Mouse (Mus musculus) layer of hippocampus, adult 8-10 months (tissue): Measurements from ENCODE around the gene Sdk2. TPM values are rescaled to one million over a fixed set of nuclear protein-coding genes. Genes with fewer than 3 reads are reported as not detected.

Source experiments
- DNase-seq, 2 experiments: peaks; one replicate each; pipeline ENCODE4 v3.0.0; 2022; ENCODE audit warnings: low spot score in 2 of 2
- total RNA-seq, 4 experiments: library from RNA; stranded (reverse); gene quantifications; 2 replicates each; pipeline ENCODE4 v1.2.4; 2022

Gene Sdk2
- total RNA-seq, result 10 to 100 TPM; 16.1 to 22.7 (median 21.2) TPM

DNA sequence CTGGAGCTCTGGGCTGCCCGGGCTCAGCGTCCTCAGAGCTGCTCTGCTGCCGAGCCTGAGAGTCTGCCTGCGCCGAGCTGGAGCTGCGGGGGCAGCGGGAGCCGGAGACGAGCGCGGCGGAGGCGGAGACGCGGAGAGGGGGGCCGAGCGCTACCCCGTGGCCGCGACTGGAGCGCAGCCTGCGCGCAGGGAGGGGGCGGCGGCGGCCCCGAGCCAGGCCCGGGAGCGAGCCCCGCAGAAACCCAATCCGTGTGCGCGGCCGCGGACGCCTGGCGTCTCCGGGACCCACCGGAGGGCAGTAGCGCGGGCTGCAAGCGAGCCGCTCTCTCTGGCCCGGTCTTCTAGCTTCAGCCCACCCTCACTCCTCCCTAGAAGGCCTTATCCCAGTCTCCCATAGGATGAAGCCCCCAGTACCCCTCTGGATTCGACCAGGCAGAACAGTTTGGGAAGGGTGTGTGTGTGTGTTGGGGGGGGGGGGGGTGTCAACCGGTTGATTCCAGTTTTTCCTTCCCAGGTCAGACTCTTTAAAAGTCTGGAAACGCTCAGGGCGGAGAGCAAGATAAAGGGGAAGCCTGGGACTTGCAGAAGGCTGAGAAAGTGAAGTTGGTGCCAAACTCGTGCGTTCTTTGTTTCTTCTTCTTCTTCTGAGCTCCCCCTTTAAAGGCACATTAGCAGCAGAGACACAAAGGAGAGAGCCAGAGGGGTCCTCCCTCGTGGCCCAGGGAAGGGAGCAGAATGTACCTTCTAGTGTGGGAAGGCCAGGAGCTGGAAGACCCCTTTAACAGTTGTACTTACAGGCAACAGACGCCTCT is at the start of gene Sdk2:
Gene Sdk2 (minus strand): TSS at position 96 of the 812 bp plus-strand sequence.
- DNase-seq, result peak; percentile 60 to 74

DNA sequence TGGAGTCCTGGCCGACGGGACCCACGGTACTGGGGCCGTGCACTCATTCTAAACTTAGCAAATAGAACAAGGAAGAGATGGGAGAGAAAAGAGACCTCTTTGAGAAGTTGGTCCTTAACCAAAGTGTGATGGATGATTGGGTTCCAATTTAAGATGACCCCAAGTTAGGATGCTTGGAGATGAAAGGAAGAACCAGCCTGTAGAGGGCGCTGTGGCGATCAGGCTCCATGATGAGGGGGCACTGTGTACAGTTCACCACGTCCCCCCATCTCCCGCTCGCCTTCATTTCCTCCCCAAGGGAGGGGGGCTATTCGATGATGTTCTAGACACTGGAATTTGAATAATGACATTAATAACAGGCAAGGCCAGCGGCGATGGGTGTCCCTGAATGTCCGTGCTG is 48.2 kb upstream of the Sdk2 start:
- DNase-seq, result no peak

DNA sequence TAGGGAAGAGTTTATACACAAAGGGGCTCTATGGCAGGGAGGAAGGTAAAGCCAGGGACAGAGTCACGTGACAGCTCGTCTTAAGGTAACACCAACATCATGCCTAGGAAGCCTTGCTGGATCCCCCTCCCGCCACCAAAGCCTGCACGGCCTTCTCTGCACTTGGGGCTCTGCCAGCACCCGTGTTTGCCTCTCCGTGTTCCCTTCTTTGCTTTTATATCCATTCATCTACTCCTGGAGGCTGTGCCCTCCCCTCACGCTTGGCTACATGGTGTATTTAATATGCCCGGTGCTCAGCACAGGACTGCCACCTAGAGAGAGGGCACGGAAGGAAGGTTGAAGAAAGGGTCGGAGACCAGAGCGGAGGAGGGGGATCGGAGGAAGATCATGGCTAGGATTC is 47.8 kb upstream of the Sdk2 start:
- no peak for DNase-seq

DNA sequence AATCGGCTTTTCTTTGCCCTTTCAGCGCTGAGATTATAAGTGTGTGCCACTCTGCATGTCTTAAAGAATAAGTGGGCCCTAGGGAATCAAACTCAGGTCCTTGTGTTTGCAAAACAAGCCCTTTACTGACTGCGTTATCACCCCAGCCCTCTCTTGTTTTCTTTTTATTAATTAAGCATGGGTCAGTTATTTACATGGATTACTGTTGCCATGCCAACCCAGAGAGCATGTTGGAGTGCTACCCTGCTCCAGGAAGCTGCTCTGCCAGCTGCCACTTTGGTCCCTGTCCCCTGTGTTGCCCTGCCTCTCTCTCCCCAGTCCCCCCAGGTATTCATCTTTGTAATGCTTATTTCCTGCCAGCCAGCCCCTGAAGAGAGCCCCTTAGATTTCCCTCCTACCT is 44.0 kb upstream of the Sdk2 start:
- DNase-seq, result no peak

DNA sequence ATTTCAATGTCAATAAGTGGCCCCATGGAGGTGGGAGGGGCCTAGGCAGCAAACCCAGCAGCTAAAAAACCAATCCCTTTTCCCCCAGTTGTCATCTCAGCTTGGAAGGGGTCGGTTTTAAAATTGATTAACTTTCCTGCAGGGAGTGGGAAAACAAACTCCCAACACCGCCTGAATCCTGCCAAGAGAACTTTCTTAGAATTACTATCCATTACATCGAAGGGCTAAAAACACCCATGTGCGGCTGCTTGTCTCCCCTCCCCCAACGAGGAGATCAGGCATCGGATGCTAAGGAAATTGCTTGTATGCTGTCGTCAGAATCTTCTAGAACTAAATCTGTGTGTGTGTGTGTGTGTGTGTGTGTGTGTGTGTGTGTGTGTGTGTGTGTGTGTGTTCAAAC is 26.8 kb upstream of the Sdk2 start:
- DNase-seq, result no peak

DNA sequence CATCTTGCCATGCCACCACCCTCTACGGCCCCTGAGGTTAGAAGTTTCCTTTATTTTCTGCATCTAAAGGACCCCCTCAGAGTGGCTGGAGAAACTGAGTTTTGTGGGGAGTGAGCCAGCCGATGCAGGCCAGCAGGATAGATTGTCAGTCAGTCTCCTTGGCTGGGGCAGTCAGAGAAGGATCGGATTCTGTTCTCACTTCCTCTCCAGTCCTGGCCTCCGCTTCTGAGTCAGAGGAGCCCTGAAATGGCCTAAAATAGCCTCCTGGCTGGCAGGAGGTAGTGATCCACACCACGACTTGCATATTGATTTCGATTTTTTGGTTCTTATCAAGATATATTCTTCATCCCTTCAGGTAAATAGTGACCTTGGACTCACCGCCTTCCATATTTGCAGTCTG is 26.3 kb upstream of the Sdk2 start:
- no peak for DNase-seq

DNA sequence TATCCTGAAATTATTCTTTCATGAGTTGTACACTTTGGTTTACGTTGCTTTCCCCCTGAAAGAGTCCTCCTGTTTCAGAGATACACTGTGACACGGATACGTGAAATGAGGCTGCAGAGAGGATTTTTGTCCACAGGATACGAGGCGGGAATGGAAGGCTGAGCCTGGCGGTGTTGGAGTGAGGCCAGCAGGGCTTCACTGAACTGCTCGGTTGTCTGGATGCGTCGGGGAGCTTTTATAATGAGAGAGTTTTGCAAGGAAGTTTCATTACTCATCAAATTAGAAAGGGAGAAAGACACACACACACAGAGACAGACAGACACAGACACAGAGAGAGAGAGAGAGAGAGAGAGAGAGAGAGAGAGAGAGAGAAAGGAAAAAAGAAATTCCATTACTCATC is 13.8 kb upstream of the Sdk2 start:
- no peak for DNase-seq

DNA sequence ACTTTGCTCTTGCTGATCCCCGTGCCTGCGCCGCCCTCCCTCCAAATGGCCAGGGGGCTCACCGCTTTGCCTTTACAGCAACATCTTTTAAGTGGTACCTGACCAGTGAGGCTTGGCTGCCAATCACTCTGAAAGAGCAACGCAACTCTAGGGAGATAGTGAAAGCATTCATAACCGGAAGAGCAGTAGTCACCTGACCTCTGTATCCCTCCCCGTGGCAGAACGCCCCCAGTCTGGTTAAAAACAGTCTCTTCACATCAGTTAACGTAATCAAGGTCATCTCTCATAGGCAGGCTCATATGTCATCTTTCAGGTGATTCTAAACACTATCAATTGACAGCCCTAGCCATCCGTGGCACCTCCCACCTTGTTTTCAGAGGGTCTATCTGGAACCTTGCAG is 5.8 kb upstream of the Sdk2 start:
- no peak for DNase-seq

DNA sequence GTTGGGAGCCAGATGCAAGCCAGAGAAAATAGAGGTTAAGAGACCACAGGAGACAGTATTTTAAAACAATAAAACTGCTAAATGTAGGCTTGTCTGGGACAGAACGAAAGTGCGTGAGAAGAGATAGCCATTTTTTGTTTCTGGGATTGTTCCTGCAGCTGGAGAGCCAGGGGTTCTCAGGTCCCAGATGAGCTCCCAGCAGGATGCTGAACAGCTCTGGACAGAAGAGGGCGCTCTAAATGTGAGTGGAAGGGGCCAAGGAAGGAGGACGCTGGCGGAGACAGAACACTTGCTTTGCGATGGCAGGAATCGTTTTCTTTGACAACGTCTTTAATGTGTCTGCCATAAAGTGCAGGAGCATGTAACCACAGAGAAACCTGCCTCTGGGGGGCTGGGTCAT is 5.2 kb upstream of the Sdk2 start:
- no peak for DNase-seq

DNA sequence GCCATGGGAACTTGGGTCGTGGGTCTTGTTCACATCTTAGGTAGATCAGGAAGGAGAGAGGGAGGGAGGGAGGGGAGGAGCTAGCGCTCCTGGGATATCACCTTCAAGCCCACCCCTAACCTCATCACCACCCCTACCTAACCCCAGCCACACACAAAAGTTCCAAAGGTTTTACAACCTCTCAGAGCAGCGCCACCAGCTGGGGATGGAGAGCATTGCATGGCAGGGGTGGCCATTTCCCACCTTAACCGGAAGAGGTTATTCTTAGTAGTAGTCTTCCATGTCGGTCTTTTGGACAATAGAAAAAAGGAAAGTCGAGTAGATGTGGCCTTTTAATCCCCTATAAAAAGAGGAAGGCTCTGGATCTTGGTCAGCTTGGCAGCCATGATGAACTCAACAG is 4.0 kb upstream of the Sdk2 start:
- DNase-seq, result no peak

DNA sequence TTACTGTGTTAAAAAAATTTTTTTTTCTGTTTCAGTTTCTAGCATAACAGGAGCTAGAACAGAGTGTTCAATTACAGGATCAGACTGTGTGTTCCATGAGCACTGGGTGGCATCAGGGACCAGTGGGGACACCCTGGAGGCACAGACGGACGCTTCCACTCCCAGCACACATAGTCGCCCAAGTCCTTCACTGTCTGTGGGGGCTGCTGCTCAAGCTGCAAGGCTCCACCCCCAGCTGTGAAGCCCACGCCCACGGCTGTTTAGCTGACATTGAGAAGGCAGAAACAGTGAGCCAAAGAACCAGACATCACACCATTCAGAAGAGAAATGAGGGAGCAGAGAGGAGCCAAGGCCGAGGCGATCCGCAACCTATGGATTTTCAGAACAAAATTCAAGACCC is 3.3 kb upstream of the Sdk2 start:
- no peak for DNase-seq

DNA sequence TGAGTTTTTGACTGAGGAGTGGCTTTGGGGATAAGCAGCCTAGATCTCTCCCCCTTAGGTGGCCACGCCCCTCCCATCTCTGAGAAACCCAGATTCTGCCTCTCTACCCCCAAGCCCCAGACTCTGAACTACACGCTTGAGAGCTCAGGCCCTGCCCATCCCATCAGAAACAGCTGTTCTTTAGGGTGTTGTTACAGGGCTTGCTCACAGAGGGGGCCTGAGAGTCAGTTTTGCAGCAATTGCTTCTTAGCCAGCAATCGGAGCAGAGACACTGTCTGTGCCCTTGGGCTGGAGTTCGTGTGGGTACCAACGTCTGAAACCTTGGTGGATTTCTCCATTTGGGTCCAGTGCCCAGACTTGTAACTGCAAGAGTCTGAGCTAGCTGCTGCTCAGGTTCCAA is 1.5 kb upstream of the Sdk2 start:
- DNase-seq, result peak in 1 of 2 experiments; percentile 38

DNA sequence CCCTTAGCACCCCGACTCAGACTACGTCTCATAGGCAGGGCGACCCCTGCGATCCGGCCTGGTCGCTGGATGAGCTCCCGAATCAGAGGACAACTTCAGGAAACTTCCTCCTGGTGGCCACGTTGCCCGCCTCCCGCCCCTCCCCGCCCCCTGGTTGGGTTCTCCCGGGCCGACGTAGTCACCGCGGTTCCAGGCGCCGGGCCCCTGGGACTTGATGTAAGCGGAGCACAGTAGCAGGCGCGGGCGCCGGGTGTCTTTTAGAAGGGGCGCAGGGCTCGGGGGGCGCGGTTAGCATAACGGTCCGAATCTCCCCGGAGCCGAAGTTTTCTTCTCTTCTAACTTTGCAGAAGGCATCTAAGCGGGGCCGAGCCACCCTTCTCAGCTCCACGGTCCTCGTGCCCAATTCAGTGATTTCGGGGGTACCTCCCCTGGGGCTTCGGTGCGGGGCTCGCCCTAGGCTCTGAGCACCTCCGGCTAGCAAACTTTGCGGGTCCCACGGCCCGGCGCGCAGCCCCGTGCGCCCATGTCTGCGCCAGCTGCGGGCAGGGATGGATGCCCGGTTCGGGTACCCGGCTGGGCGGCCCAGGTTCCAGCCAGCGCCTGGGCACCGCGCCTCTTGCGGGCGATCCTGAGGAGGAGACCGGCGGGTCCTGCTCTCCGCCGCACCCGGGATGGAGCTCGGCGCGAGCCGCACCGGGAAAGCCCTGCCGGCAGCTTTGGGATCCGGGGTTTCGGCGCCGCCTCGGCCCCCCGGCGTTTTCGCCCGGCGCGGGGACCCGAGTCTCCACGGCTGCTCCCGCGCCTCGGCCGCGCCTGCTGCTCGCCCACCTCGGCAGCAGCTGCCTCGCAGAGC is 522 bp downstream of the Sdk2 start:
- no peak for DNase-seq

DNA sequence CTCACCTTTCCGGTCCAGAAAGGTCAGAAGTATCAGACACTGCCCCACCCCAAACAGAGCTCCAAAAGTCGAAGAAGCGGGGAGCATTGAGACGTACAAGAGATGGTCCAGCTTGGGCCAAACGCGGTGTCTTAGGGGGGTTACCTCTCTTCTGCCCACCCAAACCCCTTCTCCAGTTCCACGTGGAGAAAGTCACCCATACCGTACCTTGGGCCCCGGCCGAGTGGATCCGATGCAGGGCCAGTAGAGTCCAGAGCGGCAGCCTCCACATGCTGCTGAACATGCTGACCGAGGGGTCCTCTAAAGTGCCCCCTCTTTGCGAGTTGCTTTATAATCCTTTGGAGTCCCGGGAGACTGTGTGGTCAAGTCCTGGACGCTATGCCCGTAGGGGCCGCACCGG is 1.2 kb downstream of the Sdk2 start:
- no peak for DNase-seq

DNA sequence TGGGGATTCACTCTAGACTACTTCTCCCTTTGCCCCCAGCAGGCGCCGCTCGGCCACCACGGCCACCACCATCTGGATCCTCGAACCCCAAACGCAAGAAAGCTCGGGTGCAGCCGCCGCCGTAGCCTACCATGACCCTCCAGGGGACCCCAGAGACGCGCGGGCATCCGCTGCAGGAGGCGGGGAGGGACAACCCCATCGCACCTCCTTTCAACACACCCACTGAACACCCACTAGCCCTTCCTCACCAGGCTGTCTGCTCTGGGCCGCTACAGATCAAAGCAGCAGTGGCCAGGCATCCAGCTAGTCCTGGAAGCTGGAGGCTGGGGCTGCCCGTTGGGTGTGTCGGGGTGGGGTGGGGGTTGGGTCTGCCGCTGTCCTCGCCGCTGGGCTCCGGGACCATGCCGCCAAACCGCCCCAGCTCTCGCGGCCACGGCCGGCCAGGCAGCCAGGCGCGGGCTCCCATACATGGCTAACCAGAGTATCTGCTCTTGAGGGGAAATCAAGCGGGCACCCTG is 1.9 kb downstream of the Sdk2 start:
- no peak for DNase-seq

DNA sequence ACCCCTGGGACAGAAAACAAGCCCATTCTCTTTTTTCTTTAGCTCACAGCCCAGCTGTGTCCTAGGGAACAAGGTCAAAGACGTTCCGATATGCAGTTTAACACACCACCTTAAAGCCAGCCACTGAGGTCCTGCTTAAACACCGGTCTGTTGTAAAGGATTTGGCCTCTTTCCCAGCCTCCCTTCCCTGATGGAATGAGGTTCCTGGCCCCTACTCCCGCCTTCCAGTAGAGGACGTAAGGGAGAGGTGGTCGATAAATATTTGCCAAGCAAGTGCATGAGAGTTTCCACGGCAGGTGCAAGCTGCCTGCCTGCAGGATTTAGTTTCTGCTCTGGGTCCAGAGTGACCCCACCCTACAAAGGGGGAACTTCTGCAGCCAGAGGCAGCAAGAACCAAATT is 4.9 kb downstream of the Sdk2 start:
- DNase-seq, result no peak

DNA sequence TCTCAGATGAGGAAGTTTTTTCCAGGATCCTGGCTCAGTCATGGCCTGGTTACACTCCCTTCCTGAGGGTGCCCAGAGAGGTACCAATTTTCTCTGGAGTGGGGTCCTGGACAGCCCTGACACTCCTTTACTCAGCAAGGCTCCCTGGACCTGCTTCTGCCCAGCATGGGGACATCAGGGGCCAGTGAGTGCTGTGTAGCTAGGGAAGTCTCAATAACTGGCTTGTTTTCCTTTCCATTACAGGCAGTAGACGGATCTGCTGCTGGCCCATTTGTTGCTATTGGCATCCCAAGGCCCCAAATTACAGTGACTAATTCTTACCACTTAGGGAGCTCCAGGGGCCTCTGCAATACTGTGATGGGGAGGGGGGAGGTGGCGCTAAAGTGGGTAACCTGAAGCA is 5.6 kb downstream of the Sdk2 start:
- DNase-seq, result no peak

DNA sequence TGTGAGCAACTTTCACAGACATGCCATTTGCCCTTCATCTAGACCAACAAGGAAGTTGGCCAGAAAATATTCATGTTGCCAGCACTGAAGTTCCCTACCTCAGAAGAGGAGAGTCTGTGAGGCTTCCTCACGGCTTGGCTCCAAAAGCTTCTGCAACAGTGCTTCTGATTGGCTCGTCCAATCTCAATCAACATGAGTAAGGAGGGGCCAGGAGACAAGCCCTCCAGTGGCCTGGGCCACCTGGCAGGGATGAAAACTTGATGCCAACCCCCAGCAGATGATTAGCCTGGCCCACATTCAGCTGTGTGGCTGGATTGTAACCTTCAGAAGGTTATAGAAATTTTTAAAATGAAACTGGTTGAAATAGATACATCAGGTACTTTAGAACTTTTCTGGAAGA is 10.5 kb downstream of the Sdk2 start:
- DNase-seq, result no peak

DNA sequence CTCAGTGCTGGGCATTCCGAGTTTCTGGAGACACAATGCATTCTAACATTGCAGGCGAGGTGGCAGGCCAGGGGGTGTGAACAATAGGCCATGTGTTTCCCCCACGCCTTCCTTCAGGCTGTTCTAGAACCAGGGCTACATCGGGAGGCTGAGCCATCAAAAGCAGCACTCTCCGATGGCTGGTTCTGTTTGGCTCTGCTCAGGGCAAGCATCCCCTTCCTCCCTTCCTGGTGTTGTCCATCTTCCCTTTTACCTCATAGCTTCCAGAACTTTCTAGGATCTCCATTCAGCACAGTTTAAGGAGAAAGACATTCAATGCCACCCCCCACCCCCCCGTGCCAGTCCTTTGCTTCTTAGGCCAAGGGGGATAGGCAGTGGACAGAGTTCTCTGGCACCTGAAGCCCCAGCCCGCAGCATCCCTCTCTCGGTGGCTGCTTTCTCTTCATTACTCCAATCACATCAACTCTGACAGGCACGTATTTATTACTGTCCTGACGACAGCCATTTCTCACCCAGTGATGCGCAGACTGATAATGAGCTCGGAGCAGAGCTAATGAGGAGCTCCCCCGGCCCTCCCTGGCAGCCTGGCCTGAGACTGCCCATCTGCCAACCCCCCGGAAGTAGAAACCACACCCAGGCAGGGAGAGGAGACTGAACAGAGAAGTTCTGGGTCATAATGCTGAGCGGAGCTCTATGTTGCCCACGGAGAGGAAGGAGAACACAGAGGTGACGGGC is 12.1 kb downstream of the Sdk2 start:
- no peak for DNase-seq

DNA sequence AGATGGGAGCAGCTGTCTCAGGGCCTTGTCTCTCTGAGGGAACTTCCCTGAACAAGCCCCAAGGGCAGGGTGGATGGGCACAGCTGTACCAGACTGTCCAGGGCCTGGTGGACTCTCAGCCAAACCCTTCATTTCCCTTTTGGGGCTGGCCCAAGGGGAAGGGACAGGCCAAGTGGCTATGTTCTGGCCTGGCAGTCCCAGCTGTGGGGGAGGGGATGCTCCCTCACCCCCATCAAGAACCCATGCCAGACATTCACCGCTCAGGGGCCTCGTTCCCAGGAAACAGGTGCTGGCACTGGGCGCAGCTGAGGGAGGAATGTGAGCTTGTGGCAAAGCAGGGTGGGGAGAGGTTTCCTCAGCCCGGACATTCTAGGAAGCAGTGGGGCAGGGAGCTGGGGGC is 15.5 kb downstream of the Sdk2 start:
- DNase-seq, result no peak

DNA sequence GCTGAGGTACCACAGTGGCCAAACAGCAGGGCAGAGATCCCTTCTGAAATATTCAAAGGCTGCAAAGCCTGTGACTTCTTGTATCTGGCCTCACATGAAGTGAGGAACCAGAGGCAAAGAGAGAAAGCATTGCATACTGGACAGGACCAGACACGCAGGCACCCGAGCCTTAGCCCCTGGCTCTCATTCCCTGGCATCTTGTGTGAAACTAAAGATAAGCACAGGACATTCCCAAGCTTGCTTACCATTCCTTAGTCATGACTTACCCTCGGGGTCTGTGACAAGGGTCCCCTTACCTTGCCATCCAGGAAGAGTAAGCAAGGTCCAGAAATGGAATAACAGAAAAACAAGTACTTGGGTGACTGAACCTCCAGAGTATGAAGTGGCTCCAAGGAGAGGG is 16.3 kb downstream of the Sdk2 start:
- DNase-seq, result no peak

DNA sequence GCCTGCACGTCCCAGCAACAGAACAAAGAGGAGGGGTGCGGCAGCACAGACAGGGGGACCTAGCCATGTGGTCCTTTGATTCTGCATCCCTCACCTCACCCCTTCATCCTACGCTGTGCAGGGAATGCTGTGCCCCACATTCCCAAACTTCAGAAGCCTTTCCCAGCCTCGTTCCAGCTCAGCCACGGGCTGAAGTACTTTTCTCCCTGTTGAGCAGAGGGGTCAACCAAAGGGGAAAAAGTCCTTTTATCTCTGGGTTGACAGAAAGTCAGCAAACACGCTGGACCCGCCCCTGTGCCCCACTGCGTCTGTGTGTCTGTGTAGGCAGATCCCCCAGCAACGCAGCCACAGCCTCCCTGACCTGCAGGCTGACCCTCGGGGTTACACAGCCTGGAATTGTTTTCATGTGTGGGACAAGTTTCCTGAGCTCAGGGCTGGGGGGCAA is 18.9 kb downstream of the Sdk2 start:
- DNase-seq, result no peak
